Mouse (Mus musculus) neural tube, embryonic 10.5 days (tissue): ENCODE results near the gene Tmem179.
A peak's percentile ranks its signal among the peaks of the same experiment; 100 is the strongest.

Experiments used
- DNase-seq: peaks from one replicate; pipeline ENCODE4 v3.0.0-alpha.2; 2017; ENCODE audit warnings: low spot score; ENCODE audit errors: extremely low spot score

The Tmem179 gene

GRCm38 (mm10) chr12:112538356-112538755, 21.8 kb upstream of the Tmem179 start:
- no peak for DNase-seq

DNA sequence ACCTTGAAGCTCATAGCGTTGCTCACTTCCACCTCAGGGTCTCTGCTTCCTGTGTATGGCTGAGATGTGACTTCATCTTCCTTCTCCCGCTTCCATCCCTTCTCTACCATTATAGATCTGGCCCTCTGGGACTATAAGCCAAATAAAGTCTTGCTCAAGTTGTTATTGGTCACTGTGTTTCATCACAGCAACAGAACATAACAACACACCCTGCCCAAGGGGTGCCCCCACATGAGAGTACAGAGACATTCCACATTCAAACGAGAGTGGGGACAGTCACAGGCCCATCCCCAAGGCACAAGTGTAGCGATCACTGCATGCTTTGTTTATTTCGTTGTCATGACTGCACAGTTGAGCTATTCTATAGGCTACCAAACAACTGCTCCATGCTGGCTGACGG, 20.7 kb upstream of the Tmem179 start:
- no peak for DNase-seq

DNA sequence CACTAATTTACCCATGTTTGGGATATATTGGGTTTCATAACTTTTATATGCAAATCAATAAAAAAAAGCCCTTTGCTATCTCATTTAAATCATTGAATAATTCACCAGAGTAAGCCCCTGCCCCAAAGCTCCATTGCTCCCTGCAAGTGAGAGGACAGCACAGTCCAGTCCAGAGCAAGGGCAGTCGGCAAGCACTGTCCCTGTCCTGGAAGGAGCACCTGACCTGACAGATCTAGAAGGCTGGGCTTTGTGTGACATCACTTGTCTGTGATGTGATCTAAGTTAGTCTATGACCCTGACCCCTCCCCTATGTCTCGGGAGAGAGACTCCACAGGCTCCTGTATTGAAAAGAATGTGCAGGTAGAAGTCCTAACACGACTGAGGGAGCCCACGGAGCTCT, 17.2 kb upstream of the Tmem179 start:
- no peak for DNase-seq

- no peak for DNase-seq
Measured at GRCm38 (mm10) chr12:112518105-112518504, 1.6 kb upstream of the Tmem179 start.

DNA sequence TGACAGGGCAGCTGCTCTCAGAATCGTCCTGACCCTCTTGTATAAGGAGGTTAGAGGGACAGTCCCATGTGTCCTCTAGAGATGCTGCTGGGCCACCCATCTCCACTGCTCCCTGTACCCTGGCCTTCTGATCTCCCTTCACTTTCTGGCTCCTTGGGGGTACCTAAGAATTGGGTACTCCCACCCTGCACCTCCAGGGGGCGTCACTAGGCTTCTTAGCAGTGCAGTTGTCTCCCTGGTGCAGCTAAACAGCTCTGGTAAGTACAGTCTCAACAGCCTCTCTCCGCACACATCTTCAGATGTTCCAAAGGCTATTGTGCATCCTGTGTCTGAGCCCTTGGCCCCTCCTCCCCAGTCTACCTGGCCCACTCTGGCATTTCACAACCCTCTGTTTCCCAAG, 1.6 kb downstream of the Tmem179 start:
- DNase-seq: no peak

DNA sequence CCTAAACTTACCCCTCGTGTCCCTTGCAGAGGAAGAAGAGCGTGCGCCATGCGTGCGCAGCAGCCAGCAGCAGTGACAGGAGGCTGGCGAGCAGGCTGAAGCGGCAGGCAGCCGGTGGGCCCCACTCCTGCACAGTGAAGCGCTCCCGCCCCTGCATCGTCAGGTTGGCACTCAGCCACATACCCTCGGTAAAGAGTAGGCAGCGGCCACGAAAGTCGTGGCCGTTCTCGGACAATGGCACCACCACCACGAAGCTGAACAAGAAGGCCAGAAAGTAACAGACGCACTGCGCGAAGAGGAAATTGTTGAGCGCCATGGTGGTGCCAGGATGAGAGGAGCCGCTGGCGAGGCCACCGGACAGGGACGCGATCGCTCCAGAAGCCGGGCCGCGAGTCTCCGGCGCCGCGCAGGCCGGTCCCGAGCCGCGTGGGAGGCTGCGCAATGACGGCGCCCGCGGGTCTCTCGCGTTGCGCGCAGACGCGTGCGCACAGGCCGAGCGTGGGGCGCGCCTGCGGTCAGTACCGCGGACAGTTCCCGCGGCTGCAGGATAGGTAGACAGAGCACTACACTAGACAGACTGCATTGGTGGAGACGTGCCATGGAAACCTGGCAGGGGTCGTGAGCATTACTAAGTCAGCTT, 5.7 kb downstream of the Tmem179 start:
- peak; percentile 63 for DNase-seq

DNA sequence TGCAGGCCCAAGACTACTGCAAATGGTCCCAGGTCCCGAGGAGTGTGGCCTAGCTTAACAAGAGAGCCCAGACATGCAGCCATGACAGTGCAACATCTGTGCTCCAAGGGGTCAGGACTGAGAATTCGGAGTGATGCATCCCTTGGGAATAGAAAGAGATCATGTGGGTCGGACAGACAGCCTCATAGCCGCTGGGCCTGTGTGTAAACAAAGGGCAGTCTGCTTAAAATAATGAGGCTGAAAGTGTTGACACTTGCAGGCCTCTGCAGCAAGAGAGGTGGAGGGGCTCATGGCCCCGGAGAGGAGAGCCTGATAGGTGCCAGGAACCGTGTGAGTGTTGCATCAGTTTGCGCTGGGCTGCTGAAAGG, 6.2 kb downstream of the Tmem179 start:
- DNase-seq: no peak

- no peak for DNase-seq
Measured at GRCm38 (mm10) chr12:112507984-112508383, 8.6 kb downstream of the Tmem179 start.

DNA sequence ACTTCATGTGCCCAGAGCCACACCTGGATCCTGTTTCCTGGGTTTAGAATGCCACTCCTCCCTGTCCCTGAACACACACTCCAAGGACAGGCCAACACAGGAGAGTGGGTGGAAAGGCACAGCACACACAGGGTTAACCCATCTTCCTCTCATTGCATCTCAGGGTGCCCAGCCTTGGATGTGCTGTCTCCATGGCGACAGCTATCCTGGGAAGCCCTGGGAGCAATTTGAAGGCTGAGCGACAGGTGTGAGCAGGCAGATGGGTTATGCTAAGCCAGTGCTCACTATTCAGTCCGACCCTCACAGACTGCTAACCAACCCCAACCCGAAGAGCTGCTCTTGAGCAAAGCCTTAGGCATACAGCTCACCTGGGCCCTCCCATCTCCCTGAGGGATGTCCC, 9.3 kb downstream of the Tmem179 start:
- no peak for DNase-seq

- DNase-seq: no peak
Measured at GRCm38 (mm10) chr12:112506267-112506666, 10.3 kb downstream of the Tmem179 start.

DNA sequence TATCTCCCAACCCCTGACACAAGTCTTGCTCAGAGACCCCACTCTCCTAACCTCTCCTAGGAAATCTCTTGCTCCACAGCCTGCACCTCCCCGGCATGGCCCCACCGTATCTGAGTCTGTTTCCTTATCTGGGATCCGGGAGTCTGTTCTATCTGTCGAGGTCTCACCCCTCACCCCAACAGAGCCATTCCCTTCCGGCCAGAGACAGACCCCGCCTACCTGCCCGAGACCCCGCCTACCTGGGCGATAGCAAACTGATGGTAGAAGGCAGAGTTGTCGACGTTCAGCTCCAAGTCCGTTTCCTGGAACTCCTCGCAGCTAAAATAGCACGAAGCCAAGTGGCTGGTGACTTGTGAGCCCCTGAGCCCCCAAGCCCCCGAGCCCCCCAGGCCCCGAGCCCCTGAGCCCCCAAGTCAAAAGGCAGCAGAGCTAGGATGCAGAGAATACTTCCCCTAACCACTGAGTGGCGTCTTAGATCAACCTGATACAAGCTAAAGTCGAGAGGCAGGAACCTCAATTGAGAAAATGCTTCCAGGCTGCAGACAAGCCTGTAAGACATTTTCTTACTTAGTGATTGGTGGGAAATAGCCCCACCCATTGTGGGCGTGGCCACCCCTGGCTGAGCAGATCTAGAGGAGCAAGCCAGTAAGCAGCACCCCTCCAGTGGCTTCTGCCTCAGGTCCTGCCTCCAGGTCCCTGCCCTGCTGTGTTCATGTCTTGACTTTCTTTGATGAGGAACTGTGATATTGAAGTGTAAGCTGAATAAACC, 13.4 kb downstream of the Tmem179 start:
- no peak for DNase-seq

GRCm38 (mm10) chr12:112498683-112499082, 17.9 kb downstream of the Tmem179 start:
- no peak for DNase-seq

DNA sequence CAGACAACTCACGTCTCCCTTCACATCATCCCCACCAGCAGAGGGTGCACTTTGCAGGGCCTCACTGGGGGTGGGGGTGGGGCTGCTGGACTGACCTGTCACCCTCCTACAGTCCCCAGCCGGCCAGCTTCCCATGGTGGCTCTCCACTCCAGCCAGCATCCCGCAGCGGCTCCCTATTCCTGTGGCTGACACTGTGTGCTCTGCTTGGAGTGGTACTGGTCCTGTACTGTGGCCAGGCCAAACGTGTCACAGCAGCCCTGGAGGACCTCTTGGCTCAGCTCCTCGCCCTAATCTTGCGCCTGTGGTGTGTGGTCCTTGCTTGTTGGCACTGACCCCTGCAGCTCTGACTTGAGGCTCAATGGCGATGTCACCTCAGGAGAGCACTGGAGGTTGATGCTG, 18.8 kb downstream of the Tmem179 start:
- no peak for DNase-seq

DNA sequence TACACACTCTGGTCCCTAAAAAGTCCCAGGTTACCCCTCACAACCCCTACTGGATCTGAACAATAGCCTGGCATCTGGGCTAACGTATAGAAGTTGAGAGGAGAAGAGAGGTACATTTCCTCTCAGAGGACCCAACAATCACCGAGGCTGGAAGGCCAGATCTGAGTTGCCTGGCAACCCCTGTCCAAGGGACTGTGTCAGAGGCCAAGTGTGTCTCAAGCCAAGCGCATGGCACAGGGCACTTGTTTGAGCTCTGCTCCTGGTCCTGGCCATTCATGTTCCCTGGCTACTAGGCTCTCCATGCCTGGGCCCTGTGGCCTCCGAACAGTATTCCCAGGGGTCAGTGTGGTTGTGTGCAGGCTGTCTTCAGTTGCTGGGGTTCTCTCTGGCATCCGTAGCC, 20.4 kb downstream of the Tmem179 start:
- no peak for DNase-seq

DNA sequence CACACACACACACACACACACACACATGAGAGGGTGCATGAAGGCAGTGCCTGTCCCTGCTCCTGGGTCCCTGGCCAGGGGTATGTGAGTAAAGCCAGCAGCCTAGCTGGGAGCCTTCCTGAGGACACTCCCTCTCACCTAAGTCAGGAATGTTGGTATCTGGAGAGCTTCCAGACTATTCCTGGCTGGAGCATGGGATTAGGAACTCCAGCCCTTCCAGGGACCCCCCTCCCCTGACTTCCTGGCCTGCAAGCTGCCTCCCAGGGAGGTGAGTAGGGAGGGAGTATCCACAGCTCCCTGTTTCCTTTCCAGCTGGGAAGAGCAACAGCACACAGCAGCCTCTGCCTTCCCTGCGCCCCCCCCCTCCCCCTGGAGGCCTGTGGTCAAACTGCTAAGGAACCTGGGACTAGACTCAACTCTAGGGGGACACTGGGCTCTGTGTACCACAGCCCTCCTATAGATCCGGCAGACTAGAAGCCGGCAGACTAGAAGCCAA, 26.1 kb downstream of the Tmem179 start:
- no peak for DNase-seq

- DNase-seq: no peak
Measured at GRCm38 (mm10) chr12:112489535-112489934, 27.0 kb downstream of the Tmem179 start.

- DNase-seq: no peak
Measured at GRCm38 (mm10) chr12:112489134-112489533, 27.4 kb downstream of the Tmem179 start, which contains the start of gene A530016L24Rik. A530016L24Rik (plus strand) TSS chr12:112489448.

DNA sequence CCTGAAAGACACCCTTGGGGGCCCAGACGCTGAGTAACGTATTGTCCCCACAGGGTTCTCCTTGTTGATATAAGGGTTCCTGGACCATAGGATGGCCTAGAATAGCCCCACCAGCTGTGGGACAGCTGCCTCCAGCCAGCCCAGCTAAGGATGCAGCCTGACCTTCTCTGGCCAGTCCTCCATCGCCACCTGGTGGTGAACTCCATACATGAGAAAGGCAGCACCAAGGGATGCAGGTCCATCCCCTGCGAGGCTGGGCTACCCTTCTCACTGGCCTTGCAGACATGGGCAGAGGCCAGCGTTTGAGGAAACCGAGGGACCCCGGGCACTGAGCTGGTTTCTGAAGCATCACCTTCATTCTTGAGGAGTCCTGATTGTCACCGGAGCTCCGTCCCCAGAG, 42.8 kb downstream of the Tmem179 start:
- peak; percentile 91 for DNase-seq

GRCm38 (mm10) chr12:112470216-112470615, 46.3 kb downstream of the Tmem179 start:
- DNase-seq: no peak

DNA sequence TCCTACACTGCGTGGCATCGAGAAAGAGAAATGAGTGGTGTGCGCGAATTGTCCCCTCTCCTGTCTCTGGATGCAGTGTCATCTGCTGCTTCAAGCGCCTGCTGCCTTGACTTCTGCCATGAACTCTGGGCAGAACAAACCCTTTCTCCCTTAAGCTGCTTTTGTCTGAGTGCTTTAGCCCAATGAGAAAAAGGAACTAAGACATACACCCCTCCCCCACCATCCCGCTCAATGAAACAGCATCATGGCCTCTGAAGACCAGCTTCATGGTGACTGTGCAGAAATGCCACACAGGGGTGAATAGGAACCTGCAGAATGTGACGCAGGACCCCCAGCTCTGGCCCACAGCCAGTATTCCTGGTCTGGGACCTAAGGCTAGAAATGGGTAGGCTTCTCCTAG, 47.2 kb downstream of the Tmem179 start:
- no peak for DNase-seq

DNA sequence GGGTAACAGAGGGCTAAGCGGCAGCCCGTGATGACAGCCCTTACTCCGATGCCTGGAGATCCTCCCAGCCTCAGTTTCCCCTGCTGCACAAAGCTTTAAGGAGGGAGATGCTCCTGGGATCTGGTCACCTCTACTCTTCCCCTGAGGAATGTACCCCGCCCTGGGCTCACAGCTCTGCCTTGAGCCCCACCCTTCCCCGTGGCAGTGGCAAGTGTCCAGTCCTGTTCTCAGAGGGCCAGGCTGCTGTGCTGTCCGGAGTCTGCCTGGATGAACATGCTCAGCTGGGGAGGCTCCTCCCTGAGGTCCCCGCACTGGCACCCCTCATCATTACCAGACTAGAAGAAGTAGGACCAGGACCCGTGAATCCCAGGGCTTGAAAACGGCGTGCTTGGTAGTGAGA, 49.2 kb downstream of the Tmem179 start:
- no peak for DNase-seq

DNA sequence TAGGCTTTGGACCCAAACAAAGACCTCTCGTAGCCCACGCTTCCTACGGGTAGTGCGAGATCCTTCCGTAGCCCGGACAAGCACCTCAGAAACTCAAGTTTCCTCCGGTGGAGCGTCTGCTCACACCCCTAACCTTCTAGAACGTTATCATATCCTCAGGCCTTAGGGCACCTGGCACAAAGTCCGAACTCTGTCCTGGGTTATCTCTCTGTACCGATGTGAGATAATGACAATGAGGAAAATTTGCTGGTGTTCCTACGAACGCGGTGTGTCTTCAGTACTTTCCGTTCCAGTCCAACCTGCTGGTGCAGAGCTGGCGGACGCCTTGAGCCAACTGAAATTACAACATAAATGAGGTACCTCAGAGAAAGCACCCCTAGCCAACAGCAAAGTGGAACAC, 50.6 kb downstream of the Tmem179 start:
- no peak for DNase-seq

DNA sequence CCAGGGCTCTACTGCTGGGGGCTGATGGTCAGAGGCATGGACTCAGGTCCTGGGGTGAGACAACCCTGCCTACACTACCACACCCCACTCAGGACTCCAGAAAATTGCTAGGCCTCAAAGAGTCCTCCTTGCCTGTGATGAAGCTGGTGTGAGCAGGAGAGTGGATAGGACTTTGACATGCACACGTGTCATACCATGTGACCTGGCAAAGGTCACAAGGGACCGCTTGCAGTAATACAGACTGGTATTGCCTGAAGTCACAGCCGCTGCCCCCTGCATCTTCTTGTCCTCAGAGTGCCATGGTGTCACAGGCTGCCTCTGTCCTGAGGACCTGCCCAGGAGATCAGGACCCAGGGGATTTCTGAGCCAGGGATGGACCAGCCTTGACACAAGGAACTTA, 52.0 kb downstream of the Tmem179 start:
- no peak for DNase-seq
